Mouse (Mus musculus) cortical plate, adult 2 months (tissue): ENCODE measurements around the gene Nfya. TPM values are rescaled to one million over a fixed set of nuclear protein-coding genes. Genes with fewer than 3 reads are reported as not detected.
A peak's percentile ranks its signal among the peaks of the same experiment; 100 is the strongest.

Source experiments
- H3K27ac ChIP-seq: fragments of 200-500 bp; 2 replicates; pipeline ENCODE4 v1.5.1; 2012; ENCODE audit warnings: low read length, control low read depth, inconsistent platforms; ENCODE audit not compliant: insufficient read depth
- H3K4me1 ChIP-seq: fragments of 200-500 bp; 2 replicates; pipeline ENCODE4 v1.6.1; 2011; ENCODE audit warnings: low read length; ENCODE audit not compliant: control insufficient read depth, insufficient read depth
- H3K4me3 ChIP-seq: fragments of 200-500 bp; 2 replicates; pipeline ENCODE4 v1.5.1; 2011; ENCODE audit warnings: mild to moderate bottlenecking, low read length, control low read depth; ENCODE audit not compliant: insufficient read depth
- CTCF ChIP-seq: fragments of 200-500 bp; IDR thresholded peaks from 2 replicates; pipeline ENCODE4 v1.5.1; 2011; ENCODE audit warnings: mild to moderate bottlenecking, control low read depth, low read length; ENCODE audit not compliant: insufficient read depth; ENCODE audit errors: extremely low read depth
- POLR2A ChIP-seq: fragments of 200-500 bp; IDR thresholded peaks from 2 replicates; pipeline ENCODE4 v1.6.1; 2011; ENCODE audit warnings: mild to moderate bottlenecking, low read length, control low read depth; ENCODE audit not compliant: insufficient read depth; ENCODE audit errors: extremely low read depth
- polyA plus RNA-seq: library from polyadenylated mRNA; depleted of rRNA; stranded (reverse); fragments of >200 nt; gene quantifications from 2 replicates; pipeline ENCODE4 v1.2.3, GENCODE M21; 2012; rRNA removed

The Nfya gene
- polyA plus RNA-seq = 26.1 and 26.5 TPM in 2 replicates

DNA sequence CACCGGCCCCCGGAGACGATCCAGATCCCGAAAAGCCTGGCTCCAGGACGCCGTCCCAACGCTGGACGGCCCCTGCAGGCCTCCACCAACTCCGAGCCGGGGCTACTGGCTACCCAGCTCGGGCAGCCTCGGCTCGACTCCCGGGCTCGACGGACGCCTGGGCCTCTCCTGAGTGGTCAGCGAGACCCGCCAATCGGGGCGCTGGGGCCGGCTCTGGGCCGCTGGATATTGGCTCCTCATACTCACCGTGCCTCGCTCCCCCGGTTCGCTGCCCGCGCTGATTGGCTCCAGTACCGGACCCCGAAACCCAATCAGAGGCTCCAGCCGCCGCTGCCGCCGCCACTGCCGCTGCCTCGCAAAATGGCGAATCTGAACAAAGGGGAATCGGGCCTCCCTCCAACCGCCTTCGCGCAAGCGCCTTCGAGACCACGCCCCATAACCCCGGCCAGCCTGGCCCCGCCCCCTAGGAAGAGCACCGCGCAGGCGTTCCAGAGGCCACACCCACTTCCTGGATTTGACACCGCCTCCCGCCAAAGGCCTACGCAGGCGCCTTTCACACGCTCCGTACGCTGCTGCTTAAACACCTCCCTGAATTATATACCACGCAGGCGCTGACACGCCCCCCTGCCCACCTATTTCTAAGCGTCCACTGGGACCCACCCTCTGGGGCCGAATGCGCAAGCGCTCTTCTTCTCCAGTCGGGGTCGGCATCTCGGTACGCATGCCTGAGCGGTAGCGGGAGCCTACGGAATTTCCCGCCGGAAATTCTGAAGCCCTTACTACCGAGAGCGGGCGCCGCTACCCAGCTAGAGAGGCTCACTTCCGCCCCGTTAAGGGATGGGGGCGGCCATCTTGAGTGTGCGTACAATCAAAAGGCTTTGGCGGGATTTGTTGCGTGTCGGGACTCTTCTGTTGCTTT, at the start of gene Nfya, which contains the start of gene Oard1:
Gene Nfya (minus strand): TSS at position 527 of the 919 bp plus-strand sequence.
Gene Oard1 (plus strand): TSS at position 635 of the 919 bp plus-strand sequence.
- Histone ChIP-seq H3K4me3 (peak within 1 kb of the TSS; percentile 85), H3K4me1 (peaks cover 5% of the 10 kb centered on the region; the same call in 1 of the 2 replicates), H3K27ac (peak within 1 kb of the TSS; percentile 97)
- TF ChIP-seq CTCF (no peak), POLR2A (peak; percentile 69)

DNA sequence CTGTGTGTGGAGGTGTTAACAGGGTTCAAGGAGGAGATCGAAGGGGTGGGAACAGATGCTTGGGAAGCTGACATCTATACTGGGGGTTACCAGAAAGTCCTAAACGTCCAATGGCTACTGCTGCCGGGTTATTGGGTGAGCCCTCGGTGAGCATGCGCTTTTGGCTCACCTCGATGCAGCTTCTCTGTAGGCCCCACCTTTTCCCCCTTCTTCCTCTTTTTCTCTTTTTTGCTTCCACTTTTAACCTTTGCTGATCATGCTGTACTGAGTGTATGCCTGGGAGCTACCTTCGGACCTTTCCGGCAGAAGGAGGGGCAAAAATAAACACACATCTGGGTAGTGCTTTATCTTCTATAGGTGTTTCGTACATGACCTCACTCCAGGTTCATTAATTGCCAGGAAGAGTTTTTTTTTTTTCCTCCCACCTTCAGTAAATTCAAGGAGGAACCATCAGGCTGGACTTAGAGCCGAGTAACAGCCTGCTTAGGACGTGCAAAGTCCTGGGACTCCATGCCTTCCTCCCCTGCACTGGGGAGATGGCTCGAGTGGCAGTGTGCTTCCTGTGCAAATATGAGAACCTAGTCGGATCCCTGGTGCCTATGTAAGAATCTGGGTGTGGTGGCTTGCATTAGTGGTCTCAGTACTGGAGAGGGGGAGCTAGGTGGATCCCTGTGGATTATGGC, 48.4 kb upstream of the Nfya start:
- TF ChIP-seq CTCF (no peak), POLR2A (no peak)
- H3K4me3 ChIP-seq = no peak overlapping the region
- no peak overlapping the region for H3K27ac ChIP-seq
- no peaks in the 10 kb centered on the region for H3K4me1 ChIP-seq

DNA sequence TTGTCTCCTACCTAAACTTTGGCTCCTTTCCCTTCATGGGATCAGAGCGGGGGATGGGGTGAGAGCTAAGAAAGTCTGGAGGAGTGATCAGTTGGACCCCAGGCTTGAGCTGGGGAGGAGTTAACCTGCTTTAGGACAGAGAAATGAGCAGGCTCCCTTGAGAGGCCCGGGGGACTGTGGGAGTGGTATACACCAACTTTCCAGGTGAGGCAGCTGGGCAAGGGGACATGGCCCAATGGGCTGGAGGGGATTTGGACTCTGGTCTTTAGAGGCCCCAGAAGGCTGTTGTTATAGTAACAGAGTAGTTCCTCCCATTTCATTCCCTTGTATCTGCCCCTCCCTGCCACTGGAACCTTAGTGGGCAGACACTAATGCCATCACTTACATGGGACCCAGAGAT, 46.2 kb upstream of the Nfya start:
- no peaks in the 10 kb centered on the region for H3K4me1 ChIP-seq
- no peak overlapping the region for H3K4me3 ChIP-seq
- no peak for TF ChIP-seq POLR2A
- no peak for TF ChIP-seq CTCF
- no peak overlapping the region for H3K27ac ChIP-seq

DNA sequence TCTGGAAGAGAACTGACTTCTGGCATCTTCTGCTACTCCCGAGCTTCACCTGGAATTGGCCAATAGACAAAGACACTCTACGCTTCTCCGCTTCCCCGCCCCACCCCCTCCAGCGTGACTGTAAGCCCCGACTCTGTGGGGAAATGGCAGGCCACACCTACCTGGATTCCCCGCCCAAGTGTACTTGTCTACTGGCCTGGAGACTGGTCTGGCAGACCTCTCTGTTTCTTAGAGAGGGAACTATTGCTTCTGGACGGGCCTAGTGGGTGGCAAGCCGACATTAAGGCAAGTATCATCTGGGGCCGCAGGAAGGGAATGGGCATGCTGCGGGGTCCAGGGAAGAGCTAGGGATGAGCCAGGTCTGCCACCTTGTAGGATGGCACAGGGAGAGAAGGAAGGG, 45.0 kb upstream of the Nfya start, which contains the start of gene Unc5cl:
Gene Unc5cl (plus strand): TSS at position 214 of the 400 bp plus-strand sequence.
- no peak for TF ChIP-seq CTCF
- TF ChIP-seq POLR2A = no peak
- Histone ChIP-seq H3K4me1 (no peaks in the 10 kb centered on the region), H3K27ac (no peak within 1 kb of the TSS), H3K4me3 (no peak within 1 kb of the TSS)

DNA sequence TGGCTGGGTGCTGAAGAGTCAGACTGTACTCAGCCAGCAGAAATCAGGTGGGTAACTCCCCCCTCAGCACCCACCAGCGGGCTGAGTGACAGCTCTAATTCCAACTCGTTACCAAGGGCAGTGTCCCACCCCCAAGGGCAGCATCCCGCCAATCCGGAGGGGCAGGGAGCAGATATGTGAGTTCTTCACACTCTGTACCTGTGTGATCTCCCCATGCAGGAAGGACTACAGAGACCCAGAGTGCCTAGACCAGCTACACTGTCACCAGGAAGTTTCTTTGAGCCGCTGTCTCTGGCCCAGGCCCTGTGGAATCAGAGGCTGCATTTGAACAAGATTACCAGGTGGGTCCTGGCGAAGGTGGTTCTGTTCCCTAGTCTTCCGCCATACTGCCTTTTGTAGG, 44.5 kb upstream of the Nfya start:
- Histone ChIP-seq H3K4me3 (no peak overlapping the region), H3K4me1 (no peaks in the 10 kb centered on the region), H3K27ac (no peak overlapping the region)
- no peak for TF ChIP-seq POLR2A
- TF ChIP-seq CTCF = no peak

DNA sequence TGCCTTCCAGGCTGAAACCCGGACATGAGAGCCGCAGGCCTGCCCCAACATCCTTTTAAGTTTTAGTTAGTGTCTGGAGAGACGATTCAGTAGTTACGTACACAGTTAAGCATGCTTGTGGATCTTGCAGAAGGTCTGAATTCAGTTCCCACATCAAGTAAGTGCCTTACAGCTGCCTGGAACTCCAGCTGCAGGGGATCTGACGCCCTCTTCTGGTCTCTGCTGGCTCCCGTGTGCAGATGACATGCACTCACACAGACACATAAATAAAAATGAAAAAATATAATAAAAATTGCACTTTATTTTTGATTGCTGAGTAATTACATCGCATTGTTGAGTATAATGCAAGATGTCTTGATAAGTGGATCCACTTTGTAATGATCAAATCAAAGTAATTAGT, 43.8 kb upstream of the Nfya start:
- Histone ChIP-seq H3K4me3 (no peak overlapping the region), H3K4me1 (no peaks in the 10 kb centered on the region), H3K27ac (no peak overlapping the region)
- no peak for TF ChIP-seq CTCF
- TF ChIP-seq POLR2A = no peak

DNA sequence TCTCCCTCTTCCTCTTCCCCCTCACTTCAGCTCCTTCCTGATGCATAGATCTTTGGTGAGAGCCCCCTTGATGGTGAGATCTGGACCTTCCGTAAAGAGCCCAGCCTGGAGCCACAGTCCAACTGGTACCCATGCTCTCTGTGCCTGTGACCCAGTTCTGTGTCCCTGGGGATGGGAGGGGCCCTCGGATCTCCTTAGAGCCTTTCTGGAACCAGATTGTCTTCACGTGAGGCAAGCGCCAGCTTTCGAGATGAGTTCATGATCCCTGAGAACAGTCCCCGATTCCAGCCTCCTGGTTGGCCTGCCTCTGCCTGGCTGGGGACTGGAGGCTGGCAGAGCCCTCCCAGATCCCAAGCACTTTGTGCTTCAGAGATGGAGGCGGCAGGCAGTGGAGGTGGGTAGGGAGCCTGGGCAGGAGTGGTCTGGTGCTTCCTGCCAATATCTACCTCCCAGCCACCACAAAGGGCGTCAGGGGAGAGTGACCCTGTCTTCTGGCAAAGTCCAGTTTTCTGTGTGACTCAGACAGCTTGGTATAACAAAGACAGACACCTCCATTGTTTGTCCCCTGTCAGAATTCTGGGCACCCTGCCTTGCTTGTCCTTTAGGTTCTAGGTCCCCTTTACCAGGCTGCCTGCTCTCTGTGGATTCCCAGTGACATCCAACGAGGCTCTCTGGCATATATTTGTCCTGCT, 42.2 kb upstream of the Nfya start:
- TF ChIP-seq CTCF (no peak), POLR2A (no peak)
- no peak overlapping the region for H3K4me3 ChIP-seq
- no peaks in the 10 kb centered on the region for H3K4me1 ChIP-seq
- H3K27ac ChIP-seq = no peak overlapping the region

DNA sequence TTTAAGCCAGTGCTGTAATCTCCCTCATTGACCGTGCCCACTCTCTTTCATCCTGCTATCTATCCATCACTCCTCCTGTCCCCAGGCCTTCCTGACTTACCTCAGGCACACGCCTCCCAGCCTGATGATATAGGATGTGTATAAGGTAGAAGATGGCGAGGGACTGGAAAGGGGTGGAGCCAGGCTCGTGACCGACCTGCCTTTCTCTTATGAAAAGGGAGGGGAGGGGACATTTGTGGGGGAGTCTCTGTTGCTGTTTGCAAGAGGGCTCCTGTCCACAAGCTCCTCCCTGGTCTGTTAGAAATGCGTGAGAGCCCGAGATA, 41.6 kb upstream of the Nfya start, which contains the start of gene Tspo2:
Gene Tspo2 (minus strand): TSS at position 170 of the 323 bp plus-strand sequence.
- Histone ChIP-seq H3K4me1 (no peaks in the 10 kb centered on the region), H3K27ac (no peak within 1 kb of the TSS), H3K4me3 (no peak within 1 kb of the TSS)
- TF ChIP-seq CTCF = no peak

DNA sequence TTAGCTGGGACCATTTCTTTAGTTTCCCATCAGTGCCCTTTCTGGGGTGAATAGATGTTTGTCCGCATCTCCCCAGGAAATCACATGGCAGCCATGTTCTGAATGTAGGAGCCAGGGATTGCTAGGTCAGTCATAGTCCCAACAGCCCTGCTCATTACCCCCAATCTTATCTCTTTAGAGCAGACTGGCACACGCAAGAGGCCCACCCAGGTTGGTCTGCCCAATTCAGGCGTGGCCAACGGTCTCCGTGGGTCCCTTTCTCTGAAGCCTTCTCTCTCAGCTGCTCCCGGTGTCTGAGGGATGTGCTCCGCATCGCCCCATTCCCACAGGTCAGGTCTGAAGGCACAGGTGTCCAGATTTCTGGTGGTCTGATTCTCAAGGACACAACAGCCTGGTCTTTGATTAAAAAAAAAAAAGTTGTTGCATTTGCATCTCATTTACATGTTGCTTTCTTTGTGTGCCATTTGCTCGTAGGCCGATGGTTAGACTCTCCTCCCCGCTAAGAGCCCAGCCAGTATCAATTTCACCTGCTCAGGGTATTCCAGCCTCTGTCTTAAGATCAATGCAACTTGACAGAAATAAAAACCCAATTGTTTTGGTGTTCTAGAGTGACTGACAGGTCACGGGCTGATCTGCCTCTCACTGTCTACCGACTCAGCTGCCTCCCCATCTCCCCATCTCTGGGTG, 41.1 kb upstream of the Nfya start:
- H3K4me3 ChIP-seq = no peak overlapping the region
- H3K27ac ChIP-seq = no peak overlapping the region
- no peaks in the 10 kb centered on the region for H3K4me1 ChIP-seq
- no peak for TF ChIP-seq CTCF
- TF ChIP-seq POLR2A = no peak
